Mouse (Mus musculus) embryonic fibroblast, embryonic 13.5 days (primary cell): ENCODE data around the gene Eif4h.

ENCODE experiments used
- CTCF ChIP-seq: IDR thresholded peaks from 2 replicates; pipeline ENCODE4 v1.5.1; 2011; ENCODE audit warnings: mild to moderate bottlenecking, control low read depth, low read length, moderate library complexity, borderline replicate concordance; ENCODE audit not compliant: insufficient read depth
- POLR2A ChIP-seq: IDR thresholded peaks from 2 replicates; pipeline ENCODE4 v1.6.1; 2011; ENCODE audit warnings: low read depth, mild to moderate bottlenecking, control low read depth, low read length, moderate library complexity

DNA sequence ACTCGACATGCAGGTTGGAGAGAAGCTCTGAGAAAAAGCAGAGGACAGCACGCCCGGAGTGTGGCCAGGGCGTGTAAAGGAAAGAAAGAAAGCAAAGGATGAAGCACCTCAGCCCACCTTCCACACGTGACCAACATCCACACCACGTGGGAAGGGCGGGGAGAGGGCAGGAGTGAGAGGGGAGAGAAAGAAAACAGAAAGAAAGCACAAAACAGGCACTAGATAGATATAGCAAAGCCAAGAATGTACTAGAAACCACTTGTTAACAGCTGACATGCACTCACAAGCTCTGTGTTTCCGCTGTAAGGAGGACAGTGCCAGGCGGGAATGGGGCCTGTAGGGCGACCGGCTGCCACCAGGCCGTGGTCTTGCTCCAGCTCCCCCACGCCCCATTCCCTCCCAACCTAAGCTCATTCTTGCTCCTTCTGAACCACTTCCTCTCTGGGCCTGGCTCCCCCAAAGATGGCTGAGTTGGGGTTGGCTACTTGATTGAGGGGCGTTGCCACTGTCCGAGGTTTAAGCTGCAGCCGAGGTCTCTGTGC is 18.1 kb downstream of the Eif4h start:
- TF ChIP-seq CTCF (no peak), POLR2A (no peak)
